ENCODE assay signal across 13 mouse cellular contexts in the genomic region with DNA sequence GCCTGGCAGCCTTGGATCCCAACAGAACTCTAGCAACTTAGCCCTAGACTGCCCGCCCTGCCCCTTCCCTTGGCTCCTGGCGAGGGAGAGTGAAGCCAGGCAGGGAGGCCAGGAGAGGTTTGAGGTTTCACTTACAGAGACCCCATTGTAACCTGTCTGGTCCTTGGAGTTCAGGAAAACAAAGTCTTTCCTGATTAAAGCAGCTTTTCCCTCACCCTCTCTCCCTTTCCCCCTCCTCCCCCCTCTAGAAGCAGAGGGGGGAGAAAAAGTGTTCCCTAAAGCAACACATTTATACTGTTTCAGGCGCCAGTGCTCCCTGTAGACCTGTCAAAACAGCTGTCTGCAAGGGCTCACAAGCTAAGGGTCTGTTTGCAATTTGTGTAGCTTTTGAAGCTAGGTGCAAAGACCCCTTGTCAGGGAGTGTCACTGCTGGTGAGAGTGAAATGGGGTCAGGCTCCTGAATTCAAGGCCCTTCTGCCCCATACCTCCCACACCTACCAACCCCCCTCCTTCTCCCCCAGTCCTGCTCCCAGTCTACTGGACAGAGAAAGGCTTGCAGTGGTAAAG. TPM values are rescaled to one million over a fixed set of nuclear protein-coding genes. Genes with fewer than 3 reads are reported as not detected.
DNase-seq lines count a peak whose midpoint lies in the region; ATAC-seq and TF ChIP-seq lines count a peak whose summit lies in the region.
"Had no signal": no experiment of that assay in that cellular context is flagged by ENCODE, and none has a peak within 500 bp of the region (broad histone marks: within the 10 kb centered on the region; RNA-seq: fewer than 3 reads in every experiment).

No protein-coding gene starts in this region.

- no peak for TF ChIP-seq CTCF in lung, postnatal 0 days (IDR thresholded peaks at IDR 0.05)

- DNase-seq in hindbrain, embryonic 10.5 days (ENCODE audit: low spot score), result peak; percentile 58
- DNase-seq in hindbrain, embryonic 14.5 days (ENCODE audit: low spot score), result no peak
- DNase-seq in embryo, embryonic 10 days (ENCODE audit: low spot score), result peak; percentile 76
- peak; percentile 87 for DNase-seq in fibroblast of lung, adult 2 months (ENCODE audit: low read depth)
- DNase-seq in limb, embryonic 11.5 days (ENCODE audit: low spot score), result peak; percentile 82
- DNase-seq in c-Kit-positive CD71-positive TER-119-positive erythroid progenitor cells, embryonic 14.5 days (ENCODE audit: low spot score), result no peak
- DNase-seq in left cerebral cortex, postnatal 14 days (ENCODE audit: low spot score in 2 of 2), result no peak
- no peak for DNase-seq in lung, postnatal 0 days (ENCODE audit: low spot score)
- DNase-seq: right cerebral cortex, postnatal 14 days had no signal

- H3K4me1 ChIP-seq in hindbrain, embryonic 10.5 days (replicated peaks), result peaks cover 28% of the 10 kb centered on the region
- H3K4me1 ChIP-seq in hindbrain, embryonic 14.5 days (replicated peaks; ENCODE audit: control insufficient read depth, insufficient read depth, low read length), result peaks cover 4% of the 10 kb centered on the region; the same call in 1 of the 2 replicates
- H3K4me1 ChIP-seq in limb, embryonic 11.5 days (ENCODE audit: control insufficient read depth, insufficient read depth, low read length), result peaks cover 15% of the 10 kb centered on the region
- no peaks in the 10 kb centered on the region for H3K4me1 ChIP-seq in lung, postnatal 0 days (ENCODE audit: insufficient read depth, low read depth, low read length)
- H3K4me1 ChIP-seq: megakaryocyte, embryonic 14.5 days had no signal

- intact Hi-C loops in left cerebral cortex, postnatal 14 days (cut with DNase I), result no loop called here

- H3K27ac ChIP-seq in hindbrain, embryonic 10.5 days, result peak overlapping the region; percentile 72
- no peak overlapping the region for H3K27ac ChIP-seq in hindbrain, embryonic 14.5 days
- peak overlapping the region; percentile 94 for H3K27ac ChIP-seq in limb, embryonic 11.5 days (replicated peaks; ENCODE audit: low read depth, low read length)
- no peak overlapping the region for H3K27ac ChIP-seq in lung, postnatal 0 days (ENCODE audit: low read length)
- H3K27ac ChIP-seq: left cerebral cortex, adult 2 months had no signal

- no peak for TF ChIP-seq EP300 in lung, postnatal 0 days (IDR thresholded peaks at IDR 0.05)

- no peak overlapping the region for H3K4me2 ChIP-seq in hindbrain, embryonic 14.5 days (replicated peaks)
- peak overlapping the region; percentile 38 for H3K4me2 ChIP-seq in limb, embryonic 11.5 days (ENCODE audit: low read depth, severe bottlenecking)
- H3K4me2 ChIP-seq in lung, postnatal 0 days (replicated peaks; ENCODE audit: low read depth, low read length), result no peak overlapping the region

- peak overlapping the region; percentile 42 for H3K4me3 ChIP-seq in hindbrain, embryonic 10.5 days
- no peak overlapping the region for H3K4me3 ChIP-seq in hindbrain, embryonic 14.5 days (replicated peaks; ENCODE audit: low read length)
- H3K4me3 ChIP-seq in limb, embryonic 11.5 days (ENCODE audit: low read depth, low read length), result peak overlapping the region; percentile 40
- H3K4me3 ChIP-seq in lung, postnatal 0 days (ENCODE audit: low read depth, low read length), result no peak overlapping the region
- H3K4me3 ChIP-seq: left cerebral cortex, adult 2 months; megakaryocyte, embryonic 14.5 days had no signal

- WGBS in hindbrain, embryonic 10.5 days, result 30% methylated on average over 3 of the region's 3 CpGs
- WGBS in hindbrain, embryonic 14.5 days, result 45% methylated on average over 3 of the region's 3 CpGs
- 2% methylated on average over 3 of the region's 3 CpGs for WGBS in limb, embryonic 11.5 days
- 26% methylated on average over 3 of the region's 3 CpGs for WGBS in lung, postnatal 0 days

- no peaks in the 10 kb centered on the region for H3K9me3 ChIP-seq in hindbrain, embryonic 10.5 days
- no peaks in the 10 kb centered on the region for H3K9me3 ChIP-seq in hindbrain, embryonic 14.5 days (ENCODE audit: control insufficient read depth, low read length)
- H3K9me3 ChIP-seq in limb, embryonic 11.5 days (ENCODE audit: control insufficient read depth, low read length), result no peaks in the 10 kb centered on the region
- H3K9me3 ChIP-seq in lung, postnatal 0 days (ENCODE audit: low read length), result no peaks in the 10 kb centered on the region
- H3K9me3 ChIP-seq: megakaryocyte, embryonic 14.5 days had no signal

- H3K36me3 ChIP-seq in hindbrain, embryonic 10.5 days, result no peaks in the 10 kb centered on the region
- no peaks in the 10 kb centered on the region for H3K36me3 ChIP-seq in hindbrain, embryonic 14.5 days (replicated peaks; ENCODE audit: control insufficient read depth, insufficient read depth)
- no peaks in the 10 kb centered on the region for H3K36me3 ChIP-seq in limb, embryonic 11.5 days (ENCODE audit: control insufficient read depth, insufficient read depth, low read length)
- H3K36me3 ChIP-seq in lung, postnatal 0 days (ENCODE audit: insufficient read depth, low read length), result no peaks in the 10 kb centered on the region

- no peak overlapping the region for H3K9ac ChIP-seq in hindbrain, embryonic 14.5 days
- H3K9ac ChIP-seq in limb, embryonic 11.5 days (ENCODE audit: low read length), result peak overlapping the region; percentile 51; the same call in 1 of the 2 replicates
- H3K9ac ChIP-seq in lung, postnatal 0 days (replicated peaks; ENCODE audit: low read depth), result no peak overlapping the region

- no peak for ATAC-seq in hindbrain, embryonic 14.5 days (ENCODE audit: low FRiP score)
- peak; percentile 94 for ATAC-seq in limb, embryonic 11.5 days (ENCODE audit: insufficient number of reproducible peaks, low FRiP score, low TSS enrichment, low read depth)
- ATAC-seq in lung, postnatal 0 days, result no peak
- ATAC-seq: inflammation-experienced regulatory T-cells, adult 6 months had no signal

- no peaks in the 10 kb centered on the region for H3K27me3 ChIP-seq in hindbrain, embryonic 10.5 days (ENCODE audit: insufficient read depth, poor library complexity, severe bottlenecking)
- H3K27me3 ChIP-seq in hindbrain, embryonic 14.5 days (ENCODE audit: control insufficient read depth, insufficient read depth, low read length), result no peaks in the 10 kb centered on the region
- no peaks in the 10 kb centered on the region for H3K27me3 ChIP-seq in limb, embryonic 11.5 days (ENCODE audit: control insufficient read depth, insufficient read depth, low read length)
- H3K27me3 ChIP-seq in lung, postnatal 0 days (replicated peaks; ENCODE audit: insufficient read depth, low read length), result no peaks in the 10 kb centered on the region
- H3K27me3 ChIP-seq: CH12.LX; megakaryocyte, embryonic 14.5 days had no signal

RNA-seq across cellular contexts. Expression of a gene that starts 18.6 kb away (rescaled TPM):
- 45.4 and 51.4 TPM in 2 replicates for polyA plus RNA-seq in hindbrain, embryonic 10.5 days (2016; fragmentation: Nextera tagmentation; extraction: Ambion mirVana)
- polyA plus RNA-seq in hindbrain, embryonic 14.5 days (2014; fragmentation: Nextera tagmentation; extraction: Ambion mirVana), result 1.6 and 2.6 TPM in 2 replicates
- polyA plus RNA-seq in limb, embryonic 11.5 days (2014; fragmentation: Nextera tagmentation; extraction: Ambion mirVana), result 79.4 and 80.8 TPM in 2 replicates
- total RNA-seq in left cerebral cortex, postnatal 14 days (2021), result 1 to 10 TPM; 1.8 to 1.9 TPM
- polyA plus RNA-seq in lung, postnatal 0 days (2015; fragmentation: Nextera tagmentation; extraction: Ambion mirVana), result 0.27 and 0.50 TPM in 2 replicates
- total RNA-seq: CH12.LX had no signal
- polyA plus RNA-seq: inflammation-experienced regulatory T-cells, adult 6 months had no signal

Comparison
In these comparisons a context has a peak if more than half of its experiments do, and no peak if none do; other contexts are left out.
1. DNase-seq: peak in hindbrain, embryonic 10.5 days (single experiment), embryo, embryonic 10 days (single experiment), fibroblast of lung, adult 2 months (single experiment) and limb, embryonic 11.5 days (single experiment); none in hindbrain, embryonic 14.5 days (single experiment), c-Kit-positive CD71-positive TER-119-positive erythroid progenitor cells, embryonic 14.5 days (single experiment), left cerebral cortex, postnatal 14 days (0 of 2) and lung, postnatal 0 days (single experiment).
2. H3K27ac ChIP-seq: peak in hindbrain, embryonic 10.5 days (single experiment) and limb, embryonic 11.5 days (single experiment); none in hindbrain, embryonic 14.5 days (single experiment) and lung, postnatal 0 days (single experiment).
3. H3K4me3 ChIP-seq: peak in hindbrain, embryonic 10.5 days (single experiment) and limb, embryonic 11.5 days (single experiment); none in hindbrain, embryonic 14.5 days (single experiment) and lung, postnatal 0 days (single experiment).
4. RNA of a gene that starts 18.6 kb away (polyA plus RNA-seq): 79.4 to 80.8 TPM in limb, embryonic 11.5 days and 45.4 to 51.4 TPM in hindbrain, embryonic 10.5 days; 1.6 to 2.6 TPM in hindbrain, embryonic 14.5 days and 0.27 to 0.50 TPM in lung, postnatal 0 days; every median in the first group is over 10 times any median in the second.